Mouse (Mus musculus) stomach, embryonic 14.5 days (tissue): ENCODE results near the gene Gm773. TPM values are rescaled to one million over a fixed set of nuclear protein-coding genes. Genes with fewer than 3 reads are reported as not detected.
"Not testable (repeated sequence)": the region's sequence is repeated elsewhere in the genome, so short reads cannot be mapped to it uniquely, and the experiment has no call there.

Experiments
- ATAC-seq: fragments of 200-750 bp; cut with Nextera tagmentation; 2 replicates; pipeline ENCODE4 v1.8.0; 2017; ENCODE audit warnings: low read depth, moderate TSS enrichment; ENCODE audit not compliant: insufficient number of reproducible peaks, insufficient read depth, low FRiP score
- H3K27ac ChIP-seq: fragments of 300-500 bp; sonication (generic); 2 replicates; pipeline ENCODE4 v1.5.1; 2014; ENCODE audit warnings: mild to moderate bottlenecking, low read length, moderate library complexity, mixed read lengths
- H3K27me3 ChIP-seq: fragments of 300-500 bp; sonication (generic); 2 replicates; pipeline ENCODE4 v1.6.1; 2014; ENCODE audit warnings: low read length, control low read depth, mixed read lengths; ENCODE audit not compliant: control insufficient read depth, insufficient read depth
- H3K36me3 ChIP-seq: fragments of 300-500 bp; sonication (generic); 2 replicates; pipeline ENCODE4 v1.6.1; 2014; ENCODE audit warnings: mild to moderate bottlenecking, control low read depth, low read length, moderate library complexity, mixed read lengths; ENCODE audit not compliant: control insufficient read depth, insufficient read depth
- H3K4me1 ChIP-seq: fragments of 300-500 bp; sonication (generic); 2 replicates; pipeline ENCODE4 v1.6.1; 2014; ENCODE audit warnings: low read length, control low read depth, mixed read lengths; ENCODE audit not compliant: control insufficient read depth, insufficient read depth
- H3K4me2 ChIP-seq: fragments of 300-500 bp; sonication (generic); replicated peaks from 2 replicates; pipeline ENCODE4 v1.6.1; 2014; ENCODE audit warnings: low read depth, low read length, control low read depth
- H3K4me3 ChIP-seq: fragments of 300-500 bp; sonication (generic); 2 replicates; pipeline ENCODE4 v1.5.1; 2014; ENCODE audit warnings: low read depth, low read length, control low read depth
- H3K9ac ChIP-seq: fragments of 300-500 bp; sonication (generic); replicated peaks from 2 replicates; pipeline ENCODE4 v1.6.1; 2014; ENCODE audit warnings: low read depth, mild to moderate bottlenecking, control low read depth, low read length, moderate library complexity, mixed read lengths
- H3K9me3 ChIP-seq: fragments of 300-500 bp; sonication (generic); 2 replicates; pipeline ENCODE4 v1.6.1; 2016; ENCODE audit warnings: low read depth, low read length, control low read depth; ENCODE audit not compliant: control insufficient read depth
- WGBS: fragments of 180-500 bp; shearing (Covaris S2); extraction: QIAGEN DNeasy Blood & Tissue Kit; methylation state at CpG from one replicate; pipeline ENCODE4 v1.1.7; 2014; 5-methylcytosine and 5-hydroxymethylcytosine counted together
- polyA plus RNA-seq: library from polyadenylated mRNA; unstranded; fragments of >200 nt; fragmentation: Nextera tagmentation; extraction: Ambion mirVana; gene quantifications from 2 replicates; pipeline ENCODE4 v1.2.1, GENCODE M21; 2014

The Gm773 gene
- not detected in 2 replicates for polyA plus RNA-seq

- WGBS, result 82% methylated on average over 8 of the region's 8 CpGs
- no peak within 1 kb of the TSS for H3K4me2 ChIP-seq
- no peaks in the 10 kb centered on the region for H3K36me3 ChIP-seq
- no peak within 1 kb of the TSS for H3K27ac ChIP-seq
- H3K4me3 ChIP-seq, result no peak within 1 kb of the TSS
- H3K9me3 ChIP-seq, result no peaks in the 10 kb centered on the region
- H3K27me3 ChIP-seq, result no peaks in the 10 kb centered on the region
- ATAC-seq, result no peak
- no peak within 1 kb of the TSS for H3K9ac ChIP-seq
- H3K4me1 ChIP-seq, result no peaks in the 10 kb centered on the region
Observed at GRCm38 (mm10) chrX:56212771-56213170, at the start of gene Gm773. Gene Gm773 (minus strand): TSS chrX:56212881.

DNA sequence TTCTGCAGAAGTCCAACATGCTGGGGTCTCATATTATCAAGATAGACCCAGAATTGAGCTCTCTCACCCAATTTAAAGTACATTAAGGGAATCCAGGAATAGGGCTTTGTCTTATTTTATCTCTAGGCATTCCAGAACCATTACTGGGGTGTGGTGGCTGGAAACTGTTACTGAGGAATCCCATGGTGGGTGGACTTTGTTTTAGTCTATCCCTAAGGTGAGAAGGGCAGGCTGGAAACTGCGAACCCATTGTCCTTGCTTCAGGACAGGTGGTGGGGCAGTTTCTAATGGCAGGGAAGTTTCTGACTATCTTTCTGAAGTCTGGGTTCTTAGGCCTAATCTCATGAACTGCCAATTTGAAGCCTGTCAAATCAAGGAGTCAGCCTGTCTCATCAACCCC, 26.2 kb downstream of the Gm773 start:
- not testable (repeated sequence) for H3K9ac ChIP-seq, H3K9me3 ChIP-seq, ATAC-seq, H3K27ac ChIP-seq, H3K4me1 ChIP-seq, H3K36me3 ChIP-seq, H3K27me3 ChIP-seq, H3K4me3 ChIP-seq, H3K4me2 ChIP-seq
- WGBS, result no CpG with 5 or more reads among the region's 1 CpGs

DNA sequence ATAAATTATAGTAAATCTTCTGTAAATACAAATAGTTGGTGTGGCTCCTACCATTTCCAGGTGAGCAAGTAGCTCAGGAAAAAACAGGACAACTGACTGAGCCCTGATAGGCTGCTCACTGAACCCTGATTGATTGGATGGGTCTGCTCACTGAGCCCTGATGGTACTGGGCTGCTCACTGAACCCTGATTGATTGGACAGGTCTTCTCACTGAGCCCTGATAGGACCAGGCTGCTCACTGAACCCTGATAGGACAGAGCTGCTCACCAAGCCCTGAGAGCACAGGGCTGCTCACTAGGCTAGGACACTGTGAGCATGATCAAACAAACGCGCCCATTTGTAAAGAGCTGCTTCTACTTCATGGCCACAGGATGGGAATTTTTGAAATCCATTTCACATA, 61.3 kb downstream of the Gm773 start:
- no peaks in the 10 kb centered on the region for H3K27me3 ChIP-seq
- H3K4me1 ChIP-seq, result no peaks in the 10 kb centered on the region
- no peaks in the 10 kb centered on the region for H3K36me3 ChIP-seq
- H3K9ac ChIP-seq, result no peak overlapping the region
- H3K9me3 ChIP-seq, result no peaks in the 10 kb centered on the region
- no peak overlapping the region for H3K4me3 ChIP-seq
- ATAC-seq, result no peak
- no peak overlapping the region for H3K4me2 ChIP-seq
- H3K27ac ChIP-seq, result no peak overlapping the region
- 83% methylated on average over 2 of the region's 2 CpGs for WGBS

Other genes with a start within 250 kb of the Gm773 start
- 1.3 and 1.4 TPM in 2 replicates for gene 3830403N18Rik, start 76.3 kb downstream of the Gm773 start, polyA plus RNA-seq
- gene Zfp449, start 133.5 kb upstream of the Gm773 start, polyA plus RNA-seq, result 11.4 and 13.9 TPM in 2 replicates
- 4.1 and 4.4 TPM in 2 replicates for gene Smim10l2a, start 161.7 kb upstream of the Gm773 start, polyA plus RNA-seq
- 3.0 and 4.6 TPM in 2 replicates for gene Gm2174, start 235.1 kb upstream of the Gm773 start, polyA plus RNA-seq
- 28.0 and 30.7 TPM in 2 replicates for gene Ints6l, start 242.0 kb upstream of the Gm773 start, polyA plus RNA-seq